Mouse (Mus musculus) inflammation-experienced regulatory T-cells (primary cell): ENCODE results near the gene 2310061N02Rik. TPM values are rescaled to one million over a fixed set of nuclear protein-coding genes. Genes with fewer than 3 reads are reported as not detected.

Source experiments
- polyA plus RNA-seq, 2 experiments: library from polyadenylated mRNA; unstranded; fragments of 100-300 nt; shearing (Covaris generic); gene quantifications; one replicate each; pipeline ENCODE4 v1.2.1; 2017

The 2310061N02Rik gene
- not detected for polyA plus RNA-seq

GRCm38 (mm10) chr16:88707496-88708012 is at the start of gene 2310061N02Rik:
Gene 2310061N02Rik (minus strand): TSS chr16:88707962.

GRCm38 (mm10) chr16:88751535-88751934 is 43.8 kb upstream of the 2310061N02Rik start, which contains the start of gene Krtap13:
Gene Krtap13 (minus strand): TSS chr16:88751635.

GRCm38 (mm10) chr16:88728812-88729275 is 21.1 kb upstream of the 2310061N02Rik start, which contains the start of gene Krtap13-1:
Gene Krtap13-1 (plus strand): TSS chr16:88728862.

GRCm38 (mm10) chr16:88671571-88671970 is 36.2 kb downstream of the 2310061N02Rik start, which contains the start of gene Krtap27-1:
Gene Krtap27-1 (minus strand): TSS chr16:88671671.

Other genes with a start within 250 kb of the 2310061N02Rik start
- gene Cldn17, start 201.0 kb downstream of the 2310061N02Rik start, polyA plus RNA-seq, result not detected
- under 1 TPM in 1 of 2 experiments, not detected in 1; 0.51 TPM for gene Cldn8, start 144.8 kb downstream of the 2310061N02Rik start, polyA plus RNA-seq
- not detected for gene Krtap24-1, start 95.7 kb downstream of the 2310061N02Rik start, polyA plus RNA-seq
- not detected for gene 2310079G19Rik, start 80.3 kb downstream of the 2310061N02Rik start, polyA plus RNA-seq
- gene Krtap26-1, start 60.2 kb downstream of the 2310061N02Rik start, polyA plus RNA-seq, result under 1 TPM in 1 of 2 experiments, not detected in 1; 0.29 TPM
- not detected for gene Krtap27-1, start 36.3 kb downstream of the 2310061N02Rik start, polyA plus RNA-seq
- under 1 TPM in 1 of 2 experiments, not detected in 1; 0.51 TPM for gene Krtap13-1, start 20.9 kb upstream of the 2310061N02Rik start, polyA plus RNA-seq
- gene Krtap13, start 43.7 kb upstream of the 2310061N02Rik start, polyA plus RNA-seq, result not detected
- not detected for gene 2310034C09Rik, start 50.9 kb upstream of the 2310061N02Rik start, polyA plus RNA-seq
- not detected for gene 2310057N15Rik, start 66.2 kb upstream of the 2310061N02Rik start, polyA plus RNA-seq
- not detected for gene Gm5965, start 69.9 kb upstream of the 2310061N02Rik start, polyA plus RNA-seq
- gene Gm20741, start 104.3 kb upstream of the 2310061N02Rik start, polyA plus RNA-seq, result not detected
- not detected for gene Krtap15, start 112.3 kb upstream of the 2310061N02Rik start, polyA plus RNA-seq
- gene Krtap14, start 118.2 kb upstream of the 2310061N02Rik start, polyA plus RNA-seq, result not detected
- 1 to 10 TPM in 1 of 2 experiments, not detected in 1; 1.2 TPM for gene Krtap19-1, start 161.4 kb upstream of the 2310061N02Rik start, polyA plus RNA-seq
- gene Krtap19-2, start 166.3 kb upstream of the 2310061N02Rik start, polyA plus RNA-seq, result not detected
- under 1 TPM in 1 of 2 experiments, not detected in 1; 0.31 TPM for gene Krtap19-3, start 170.1 kb upstream of the 2310061N02Rik start, polyA plus RNA-seq
- not detected for gene Krtap19-4, start 177.1 kb upstream of the 2310061N02Rik start, polyA plus RNA-seq
- not detected for gene Krtap19-5, start 188.5 kb upstream of the 2310061N02Rik start, polyA plus RNA-seq
- not detected for gene Krtap19-9b, start 224.3 kb upstream of the 2310061N02Rik start, polyA plus RNA-seq